Mouse (Mus musculus): ENCODE measurements at regions not wholly inside any gene's neighbourhood (a gene's known extent, or its start where the extent isn't known, plus 50 kb on each side); places are given as distances from the start of the nearest gene placed in this dataset.
"Not testable (repeated sequence)": the region's sequence is repeated elsewhere in the genome, so short reads cannot be mapped to it uniquely, and the experiment has no call there.

DNA sequence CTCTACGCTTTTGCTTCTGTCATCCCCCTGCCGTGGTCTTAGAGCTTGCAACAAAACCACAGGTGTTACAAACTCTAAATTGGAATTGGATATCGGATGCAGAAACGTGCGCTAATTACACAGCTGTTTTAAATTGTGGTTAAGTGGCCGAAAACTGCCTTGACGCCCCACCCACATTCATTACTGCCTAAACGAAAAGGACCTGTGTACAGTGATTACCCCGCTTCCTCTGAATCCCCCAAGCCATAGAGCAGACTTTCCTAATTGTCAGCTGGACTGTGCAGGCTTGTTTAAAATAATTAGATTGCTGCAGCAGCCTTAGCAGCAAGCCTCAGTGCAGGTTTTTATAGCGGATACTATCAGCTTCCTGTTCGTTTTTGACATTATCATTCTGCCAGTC, 94.7 kb downstream of the Cxxc4 start:
- DNase-seq (ENCODE audit: low spot score in 2 of 2): peak in 1 of 2 experiments; percentile 3

DNA sequence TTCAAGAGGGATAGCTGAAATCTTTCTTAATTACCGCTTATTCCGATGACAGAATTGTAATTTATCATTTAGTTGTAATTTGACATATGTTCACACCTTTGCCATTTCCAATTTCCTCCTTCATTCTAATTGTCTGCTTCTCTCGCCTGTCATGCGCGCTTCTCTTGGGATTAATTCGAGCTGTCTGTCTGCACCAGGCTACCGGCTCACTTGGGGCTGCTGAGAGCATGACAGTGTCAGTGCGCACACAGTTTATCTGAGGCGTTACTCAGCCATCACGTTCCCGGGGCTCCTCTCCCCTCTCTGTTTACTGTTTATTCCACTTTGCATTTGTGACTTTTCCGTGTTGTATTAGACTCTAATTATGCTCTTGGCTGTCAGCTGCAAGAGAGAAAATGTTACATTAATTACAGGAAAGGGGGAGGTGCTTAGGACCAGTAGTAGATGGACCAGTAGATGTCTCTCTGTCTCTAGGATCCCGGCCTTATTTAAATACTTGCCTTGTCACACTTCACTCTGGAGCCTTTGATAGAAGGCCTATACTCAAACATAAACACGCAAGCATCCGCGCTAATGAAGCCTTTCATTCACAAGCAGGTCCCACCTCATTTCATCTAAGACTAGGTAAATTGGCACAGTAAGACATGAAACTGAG, 95.3 kb downstream of the Cxxc4 start:
- peak in 1 of 2 experiments; percentile 4 for DNase-seq (ENCODE audit: low spot score in 2 of 2)

DNA sequence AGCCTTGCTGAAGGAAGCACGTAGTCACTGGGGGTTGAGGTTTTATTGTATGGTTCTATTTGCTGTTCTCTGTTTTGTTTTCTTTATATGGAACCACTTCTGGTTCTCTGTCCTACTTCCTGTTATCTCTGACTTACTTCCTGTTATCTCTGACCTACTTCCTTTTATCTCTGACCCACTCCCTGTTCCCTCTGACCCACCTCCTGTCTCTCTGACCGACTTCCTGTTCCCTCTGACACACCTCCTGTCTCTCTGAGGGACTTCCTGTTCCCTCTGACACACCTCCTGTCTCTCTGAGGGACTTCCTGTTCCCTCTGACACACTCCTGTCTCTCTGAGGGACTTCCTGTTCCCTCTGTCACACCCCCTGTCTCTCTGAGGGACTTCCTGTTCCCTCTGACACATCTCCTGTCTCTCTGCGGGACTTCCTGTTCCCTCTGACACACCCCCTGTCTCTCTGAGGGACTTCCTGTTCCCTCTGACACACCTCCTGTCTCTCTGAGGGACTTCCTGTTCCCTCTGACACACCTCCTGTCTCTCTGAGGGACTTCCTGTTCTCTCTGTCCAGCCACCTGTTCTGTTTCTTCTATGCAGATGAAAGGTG, 102.9 kb downstream of the Cxxc4 start:
- not testable (repeated sequence) for DNase-seq (ENCODE audit: low spot score in 2 of 2)

DNA sequence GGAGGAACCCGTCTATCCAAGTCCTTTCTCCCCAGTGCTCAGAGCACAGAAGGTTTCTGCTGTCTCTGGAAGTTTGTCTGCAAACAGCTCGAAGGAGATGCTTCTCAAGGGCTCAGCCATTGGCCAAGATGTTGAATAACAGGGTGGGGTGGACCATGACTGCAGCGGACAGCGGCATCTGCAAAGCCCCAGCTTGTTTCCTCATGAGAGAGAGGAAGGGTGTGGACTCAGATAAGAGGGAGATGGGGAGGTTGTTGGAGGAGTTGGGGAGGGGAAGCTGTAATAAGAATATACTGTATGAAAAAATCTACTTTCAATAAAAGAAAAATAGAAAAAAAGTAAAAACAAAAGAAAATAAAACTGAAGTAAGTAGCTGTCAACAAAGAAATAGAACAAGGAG, 129.7 kb downstream of the Cxxc4 start:
- no peak for DNase-seq (ENCODE audit: low spot score in 2 of 2)

DNA sequence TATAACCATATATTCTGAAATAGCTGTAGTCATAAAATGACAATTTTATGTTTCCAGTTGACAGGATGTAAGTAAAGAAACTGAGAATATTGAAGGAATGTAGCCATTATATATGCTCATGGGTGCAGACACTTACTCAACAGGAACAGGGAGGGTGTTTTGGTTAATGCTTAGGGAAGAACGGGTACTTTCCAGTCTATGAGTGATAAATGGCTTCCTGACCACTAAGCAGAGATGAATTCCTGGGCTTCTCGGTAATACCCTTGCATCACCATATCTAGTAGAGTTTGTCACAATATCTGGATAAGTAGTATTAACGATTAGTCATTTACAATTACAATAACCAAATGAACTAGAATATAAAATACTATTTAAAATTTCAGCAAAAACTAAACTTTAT, 130.5 kb downstream of the Cxxc4 start:
- no peak for DNase-seq (ENCODE audit: low spot score in 2 of 2)

DNA sequence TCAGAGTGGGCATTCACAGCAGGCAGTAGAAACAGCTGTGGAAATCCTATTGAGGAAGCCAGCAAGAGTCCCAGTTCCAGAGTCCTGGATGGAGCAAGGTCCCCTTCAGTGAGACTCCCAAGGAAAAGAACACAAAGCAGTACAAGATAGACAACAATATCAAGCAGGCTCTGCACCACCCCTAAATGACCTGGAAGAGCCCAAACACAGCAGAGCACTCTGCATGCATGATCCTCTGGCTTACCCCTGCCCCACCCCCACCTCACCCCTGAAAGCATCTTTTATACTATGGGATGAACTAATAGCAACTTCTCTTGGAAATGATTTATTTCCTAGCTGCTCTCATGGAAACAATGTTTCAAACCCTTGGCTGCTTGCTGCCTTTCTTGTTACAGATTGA, 132.3 kb downstream of the Cxxc4 start:
- no peak for DNase-seq (ENCODE audit: low spot score in 2 of 2)

DNA sequence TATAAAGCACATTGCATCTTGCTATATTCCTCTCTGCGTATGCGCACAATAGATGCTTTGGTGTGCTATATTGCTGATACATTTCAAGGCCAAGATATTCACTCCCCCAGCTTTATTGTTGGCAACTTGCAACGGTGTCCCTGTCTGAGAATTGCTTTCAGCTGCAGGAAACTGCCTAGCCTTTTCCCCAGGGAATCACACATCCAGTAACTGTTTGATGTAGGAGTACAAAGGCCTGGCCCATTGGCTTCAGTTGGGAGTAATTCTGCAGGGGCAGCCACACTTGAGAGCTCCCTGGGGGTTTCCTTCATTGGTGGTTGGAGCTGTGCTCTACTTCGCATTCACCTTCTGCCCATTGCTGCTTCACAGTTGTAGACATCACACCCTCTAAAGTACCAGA, 132.8 kb downstream of the Cxxc4 start:
- DNase-seq (ENCODE audit: low spot score in 2 of 2): no peak

DNA sequence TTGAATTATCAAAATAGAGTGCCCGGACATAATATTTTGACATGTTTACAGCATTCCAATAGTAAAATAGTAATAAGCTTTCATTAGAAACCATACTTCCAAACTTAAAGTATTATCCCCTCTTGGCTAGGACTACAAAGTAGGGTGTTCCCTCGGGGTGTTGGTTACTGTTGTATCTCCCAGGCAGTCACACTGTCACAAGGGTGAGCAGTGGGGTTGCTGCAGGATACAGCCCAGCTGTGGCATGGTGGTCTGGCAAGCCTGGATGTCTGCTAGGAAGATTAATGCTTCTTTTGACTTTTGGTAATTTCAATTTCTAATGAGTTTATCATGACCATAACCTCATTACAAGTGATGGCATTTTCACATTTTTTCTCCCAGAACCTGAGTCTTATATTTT, 143.3 kb downstream of the Cxxc4 start:
- no peak for DNase-seq (ENCODE audit: low spot score in 2 of 2)

DNA sequence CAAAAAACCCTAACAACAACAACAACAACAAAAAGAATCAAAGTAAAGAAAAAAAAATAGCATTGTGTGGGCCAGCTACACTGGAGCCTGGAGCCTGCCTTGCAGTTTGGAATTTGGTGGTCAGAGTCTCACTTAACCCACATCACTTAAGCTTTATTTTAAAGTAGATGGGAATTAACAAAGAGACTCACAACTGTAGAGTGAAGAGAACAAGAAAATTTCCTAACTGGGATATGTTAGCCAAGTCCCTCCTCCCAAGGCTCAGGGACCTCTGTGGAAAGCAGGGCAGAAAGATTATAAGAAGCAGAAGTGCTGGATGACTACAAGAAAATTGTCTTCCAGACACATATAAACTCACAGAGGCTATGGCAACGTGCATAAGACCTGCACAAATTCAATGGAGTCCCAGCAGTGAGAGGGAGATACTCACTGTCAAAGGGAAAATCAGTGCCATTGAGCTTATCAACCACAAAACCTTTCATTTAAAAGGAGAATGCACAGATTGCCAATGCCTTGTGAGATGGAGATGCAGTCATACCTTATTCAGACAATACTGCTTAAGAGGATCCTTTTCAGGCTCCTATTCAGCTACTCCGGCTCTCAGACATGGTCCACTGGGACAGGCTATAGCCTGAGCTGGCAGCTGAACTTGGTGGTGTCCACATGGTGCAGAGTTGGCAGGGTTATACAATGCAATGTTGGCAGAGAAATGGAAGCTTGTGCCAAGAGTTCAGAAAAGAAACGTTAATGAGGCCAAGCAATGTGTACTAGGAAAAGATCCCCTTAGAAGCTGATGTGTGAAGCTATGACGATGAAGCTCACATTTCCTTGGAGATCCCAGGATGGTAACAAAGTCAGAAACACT, 154.4 kb downstream of the Cxxc4 start:
- DNase-seq (ENCODE audit: low spot score in 2 of 2): no peak

DNA sequence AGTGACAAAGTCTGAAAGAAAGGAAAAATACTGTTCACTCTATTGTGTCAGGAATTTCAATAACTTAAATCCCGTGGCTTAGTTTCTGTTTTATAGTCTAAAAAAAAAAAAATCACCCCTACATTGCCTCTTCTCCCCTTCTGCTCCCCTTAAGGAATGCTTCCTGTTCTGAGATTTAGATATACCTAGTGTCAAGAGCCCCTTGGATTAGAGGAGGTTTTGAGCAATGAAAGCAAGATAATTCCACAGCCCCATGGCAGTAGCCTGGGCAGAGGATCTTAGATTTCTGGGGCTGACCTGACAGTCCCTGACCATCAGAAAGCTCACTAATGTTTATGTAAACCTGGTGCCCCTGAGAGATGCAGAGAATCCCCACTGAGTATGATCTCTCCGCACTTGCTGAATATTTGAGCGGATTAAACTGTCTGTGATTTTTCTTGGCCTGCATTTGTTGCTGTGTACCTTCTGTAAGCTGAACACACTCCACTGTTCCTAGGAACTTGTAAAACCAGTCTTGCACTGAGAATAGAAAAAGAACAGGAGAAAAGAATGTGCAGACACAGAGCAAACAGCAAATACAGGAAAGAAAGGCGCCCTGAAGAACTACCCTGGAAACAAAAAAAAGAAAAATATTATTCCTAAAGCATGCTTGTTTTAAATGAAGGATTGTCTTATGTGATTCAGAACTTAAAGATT, 164.3 kb downstream of the Cxxc4 start:
- DNase-seq (ENCODE audit: low spot score in 2 of 2): no peak

DNA sequence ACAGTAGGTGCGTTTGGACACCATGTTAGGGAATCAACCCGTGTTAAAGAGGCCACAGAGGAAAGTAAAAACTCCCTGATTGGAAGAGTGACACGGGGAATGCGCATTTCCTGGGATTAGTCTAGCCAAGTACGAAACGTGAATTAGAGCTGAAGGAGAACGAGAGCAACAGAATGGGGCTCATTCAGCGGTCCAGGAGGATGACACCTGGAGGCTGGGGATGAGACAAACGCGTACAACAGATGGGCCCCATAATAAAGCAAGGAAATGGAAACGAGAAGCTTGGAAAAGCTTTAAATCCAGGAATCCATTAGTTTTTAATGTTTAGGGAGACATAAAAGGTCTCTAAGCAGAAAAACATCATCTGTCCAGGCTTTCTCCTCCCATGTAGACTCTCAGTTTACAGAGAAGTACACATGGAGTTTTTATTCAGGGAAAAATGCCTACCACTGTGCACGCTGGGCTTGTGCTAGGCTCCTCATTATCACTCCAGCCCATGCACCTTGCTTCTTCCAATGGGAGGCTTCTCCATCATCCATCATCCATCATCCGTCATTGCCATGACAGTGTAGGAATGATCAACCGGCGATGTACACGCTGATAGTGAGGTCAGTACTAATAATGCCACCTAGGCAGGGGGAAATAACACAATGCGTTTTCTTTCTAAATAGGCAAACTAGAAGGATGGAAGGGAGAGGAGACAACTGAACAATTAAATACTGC, 179.5 kb downstream of the Cxxc4 start:
- DNase-seq (ENCODE audit: low spot score in 2 of 2): no peak

DNA sequence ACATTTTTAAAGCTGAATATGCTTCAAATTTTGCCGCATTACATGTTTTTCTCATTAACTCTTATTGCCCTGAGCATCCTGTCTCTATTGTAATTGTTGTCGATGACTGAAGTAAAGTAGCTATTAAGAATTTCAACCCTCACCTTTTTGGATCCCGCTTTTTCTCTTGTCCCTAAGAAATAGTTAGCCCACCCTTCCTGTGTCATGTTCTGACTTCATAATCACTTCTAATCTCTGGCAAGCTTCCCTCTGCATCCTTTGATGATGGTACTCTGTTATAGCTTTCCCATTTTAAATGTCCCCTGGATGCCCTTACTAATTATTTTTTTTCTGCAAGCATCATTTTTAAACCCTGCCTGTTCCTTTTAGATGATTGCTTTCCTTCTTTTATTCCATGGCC, 191.3 kb downstream of the Cxxc4 start:
- no peak for DNase-seq (ENCODE audit: low spot score in 2 of 2)

DNA sequence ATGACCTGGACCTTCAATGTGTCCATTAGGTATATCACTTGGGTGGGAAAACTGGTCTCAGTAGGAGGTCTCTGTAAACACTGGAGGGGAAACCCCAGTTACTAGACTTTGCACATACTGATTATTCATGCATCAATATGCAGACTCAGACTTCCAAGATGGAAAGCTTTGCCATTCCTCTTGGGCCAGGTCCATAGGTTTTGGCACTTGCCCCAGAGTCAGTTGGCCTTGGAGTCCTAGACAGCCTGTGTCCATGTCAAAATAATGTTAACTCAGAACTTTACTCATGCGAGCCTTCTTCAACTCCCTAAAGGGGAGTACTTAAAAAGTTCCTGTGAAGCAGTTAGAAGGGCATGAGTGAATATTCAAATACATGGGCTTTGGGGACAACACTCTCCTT, 230.3 kb downstream of the Cxxc4 start:
- no peak for DNase-seq (ENCODE audit: low spot score in 2 of 2)

DNA sequence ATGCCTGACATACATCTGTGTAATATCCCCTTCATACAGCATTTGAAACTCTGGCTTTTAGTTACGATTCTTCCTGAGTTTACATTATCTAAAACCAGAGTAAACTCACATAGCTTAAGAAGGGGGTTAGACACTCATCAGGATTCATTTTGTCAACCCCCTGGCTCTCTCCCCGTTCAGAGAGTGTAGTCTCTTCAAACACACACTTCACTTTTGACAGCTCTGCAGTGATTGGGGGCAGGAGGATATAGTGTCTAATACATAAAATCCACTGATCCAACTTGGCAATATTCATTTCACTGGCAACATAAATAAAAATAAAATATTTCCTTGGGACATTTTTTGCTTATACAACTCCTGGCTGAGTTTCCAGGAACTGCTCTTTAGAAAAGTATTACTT, 251.0 kb downstream of the Cxxc4 start:
- DNase-seq (ENCODE audit: low spot score in 2 of 2): no peak

DNA sequence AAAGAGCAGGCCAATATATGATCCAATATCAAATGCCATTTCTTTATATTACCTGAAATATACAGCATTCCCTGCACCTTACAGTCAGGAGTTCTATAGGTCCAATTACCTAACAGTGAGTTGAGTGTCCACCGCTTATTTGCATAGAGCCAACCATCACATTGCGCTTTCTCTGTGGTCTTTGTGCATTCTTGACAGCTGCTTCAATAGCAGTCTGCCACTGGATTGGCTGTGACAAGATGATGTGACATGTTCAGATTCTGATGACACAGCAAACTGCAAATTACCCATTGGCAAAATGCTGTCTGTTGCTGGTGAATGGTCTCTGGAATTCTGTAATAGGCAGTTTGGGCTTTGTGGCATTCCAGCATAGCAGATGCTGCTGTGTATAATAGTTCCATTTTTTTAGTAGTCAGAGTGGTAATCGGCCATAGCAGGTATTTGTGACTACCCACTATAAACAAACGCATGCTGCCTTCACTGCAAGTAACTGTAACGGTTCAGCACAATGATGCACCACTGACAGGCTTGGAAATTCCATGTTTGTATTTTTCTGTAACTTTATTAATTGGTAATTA, 253.8 kb downstream of the Cxxc4 start:
- no peak for DNase-seq (ENCODE audit: low spot score in 2 of 2)

DNA sequence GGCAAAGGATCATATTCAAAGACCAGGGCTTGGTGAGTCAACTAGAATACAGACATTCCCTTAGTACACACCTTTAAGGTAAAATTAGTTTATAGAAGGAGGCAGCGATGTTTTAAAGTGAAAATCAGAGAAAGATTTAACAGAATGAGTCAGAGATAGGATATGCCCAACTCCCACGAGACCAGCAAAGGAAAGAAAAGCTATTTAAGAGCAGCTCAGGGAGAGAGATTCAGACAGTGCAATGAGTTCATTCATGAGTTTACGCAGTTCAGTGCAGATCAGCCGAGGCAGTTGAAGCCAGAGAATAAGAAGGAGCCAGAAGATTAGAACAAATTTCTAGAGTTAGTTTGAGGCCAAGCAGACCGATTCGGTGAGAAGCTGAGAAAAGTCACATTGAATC, 273.4 kb downstream of the Cxxc4 start:
- no peak for DNase-seq (ENCODE audit: low spot score in 2 of 2)

DNA sequence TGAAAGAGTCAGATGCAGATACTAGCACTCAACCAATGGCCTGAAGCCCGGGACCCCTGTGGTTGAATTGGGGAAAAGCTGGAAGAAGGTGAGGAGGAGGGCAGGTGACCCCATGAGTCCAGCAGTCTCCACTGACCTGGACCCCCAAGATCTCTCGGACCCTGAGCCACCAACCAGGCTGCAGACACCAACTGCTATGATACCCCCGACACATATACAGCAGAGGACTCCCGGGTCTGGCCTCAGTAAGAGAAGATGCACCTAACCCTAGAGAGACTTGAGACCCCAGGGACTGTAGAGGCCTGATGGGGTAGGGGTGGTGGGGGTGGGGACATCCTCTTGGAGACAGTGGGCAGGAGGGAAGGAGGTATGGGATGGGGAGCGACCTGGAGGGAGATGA, 289.5 kb downstream of the Cxxc4 start:
- DNase-seq (ENCODE audit: low spot score in 2 of 2): no peak

DNA sequence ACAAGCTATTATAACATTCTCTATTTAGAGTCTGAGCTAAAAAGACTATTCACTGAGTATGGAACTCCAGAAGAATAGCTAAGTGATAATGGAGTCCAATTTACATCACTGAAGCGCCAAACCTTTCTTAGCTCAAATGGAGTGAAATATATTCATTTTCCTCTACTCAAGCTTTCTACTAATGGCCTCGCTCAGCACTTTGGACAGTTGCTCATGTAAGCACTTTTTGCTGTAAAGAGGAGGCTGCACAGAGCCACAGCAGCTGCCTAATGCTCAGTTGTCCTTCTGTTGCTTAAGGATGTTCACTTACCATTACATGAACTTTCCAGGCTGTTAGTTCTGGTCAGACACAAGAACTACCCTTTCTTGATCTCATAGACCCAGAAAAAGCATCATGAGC, 268.7 kb upstream of the Tacr3 start:
- no peak for DNase-seq (ENCODE audit: low spot score in 2 of 2)

DNA sequence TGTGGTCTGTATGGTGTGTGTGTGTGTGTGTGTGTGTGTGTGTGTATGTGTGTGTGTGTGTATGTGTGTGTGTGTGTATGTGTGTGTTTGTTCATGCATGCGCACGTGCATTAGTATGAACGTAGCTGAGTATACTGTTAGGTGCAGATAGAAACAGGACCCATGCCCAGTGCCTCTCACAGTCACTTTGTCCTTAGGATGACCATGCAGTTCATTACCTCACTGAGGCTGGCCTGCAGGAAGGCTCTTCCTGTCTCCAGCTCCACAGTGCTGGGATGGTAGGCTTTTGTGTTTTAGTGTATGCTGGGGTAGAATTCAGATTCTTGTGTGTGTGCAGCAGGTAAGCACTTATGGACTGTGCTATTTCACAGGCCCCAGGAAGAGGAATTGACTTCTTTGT, 250.0 kb upstream of the Tacr3 start:
- DNase-seq (ENCODE audit: low spot score in 2 of 2): no peak

DNA sequence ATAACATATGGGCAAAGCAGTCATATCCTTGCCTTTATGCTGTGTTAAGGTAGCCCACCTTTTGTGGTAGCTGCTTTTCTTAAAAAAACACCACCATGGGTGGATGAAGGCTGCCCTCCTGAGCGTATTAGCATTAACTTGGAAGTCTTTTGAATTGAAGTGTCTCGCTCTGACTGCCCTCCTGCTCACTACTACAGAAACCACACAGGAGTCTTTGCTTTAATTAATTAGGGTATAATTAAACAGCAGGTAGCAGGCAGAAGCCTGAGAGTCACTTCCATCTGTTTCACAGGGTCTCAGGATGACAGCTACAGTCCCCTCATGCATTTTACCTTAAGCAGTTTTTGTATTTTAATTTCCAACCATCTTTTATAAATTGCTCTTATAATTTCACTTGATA, 240.2 kb upstream of the Tacr3 start:
- no peak for DNase-seq (ENCODE audit: low spot score in 2 of 2)

DNA sequence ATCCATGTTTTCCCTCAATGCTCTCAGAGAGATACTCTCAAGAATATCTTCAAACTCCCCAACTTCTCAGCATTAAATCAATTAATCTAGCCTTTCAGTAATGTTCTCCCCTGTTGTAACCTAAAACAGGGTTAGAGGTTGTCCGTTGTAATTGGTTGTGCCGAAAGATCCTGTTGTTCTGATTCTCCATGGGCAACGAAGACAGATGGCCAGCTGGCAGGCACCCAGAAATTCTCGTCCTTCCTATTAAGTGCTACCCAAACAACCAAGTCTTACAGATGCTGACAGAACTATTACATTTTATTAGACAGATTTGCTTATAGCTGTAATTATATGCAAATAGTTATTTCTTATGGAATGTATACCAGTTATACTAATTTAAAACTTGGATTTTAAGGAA, 225.9 kb upstream of the Tacr3 start:
- no peak for DNase-seq (ENCODE audit: low spot score in 2 of 2)
